Mouse (Mus musculus): ENCODE results near the gene Tmem125. TPM values are rescaled to one million over a fixed set of nuclear protein-coding genes. Genes with fewer than 3 reads are reported as not detected.
A peak's percentile ranks its signal among the peaks of the same experiment; 100 is the strongest.
"Not testable (repeated sequence)": the region's sequence is repeated elsewhere in the genome, so short reads cannot be mapped to it uniquely, and the experiment has no call there.

Gene Tmem125
- 1 to 10 TPM; 5.4 to 9.7 (median 8.7) TPM for total RNA-seq (2022)

DNA sequence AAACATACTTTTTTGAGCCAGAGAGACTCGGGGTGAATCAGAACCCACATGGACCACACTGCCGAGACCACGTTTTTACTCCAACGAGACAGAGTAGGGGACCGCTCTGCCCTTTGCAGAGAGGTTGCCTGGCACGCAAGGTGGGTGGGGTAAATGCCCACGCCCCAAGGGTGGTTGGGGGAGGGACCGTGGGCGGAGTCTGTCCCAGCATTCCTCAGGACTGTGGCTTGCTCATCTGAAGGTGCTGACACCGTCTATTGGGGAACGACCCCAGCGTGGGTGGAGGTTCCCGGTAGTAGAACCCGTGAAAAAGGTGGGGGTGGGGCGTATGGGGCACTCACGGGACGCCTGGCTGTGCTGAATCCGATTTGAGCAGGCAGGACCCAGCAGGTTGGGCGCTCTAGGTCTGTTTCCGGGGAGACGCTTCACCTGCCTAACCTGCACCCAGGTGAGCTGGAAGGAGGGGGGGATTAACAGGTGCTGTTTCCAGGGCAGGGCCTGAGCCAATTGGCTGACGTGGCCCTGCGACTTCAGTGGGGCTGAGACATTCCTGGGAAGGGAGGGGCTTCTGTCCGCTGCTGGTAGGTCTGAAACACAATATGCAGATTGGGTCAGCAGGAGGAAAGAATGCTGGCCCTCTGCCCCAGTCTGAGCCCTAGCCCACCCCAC, at the start of gene Tmem125:
Tmem125 (minus strand) TSS at position 453 of the 669 bp plus-strand sequence.
- DNase-seq (ENCODE audit: low spot score in 2 of 2), result peak in 1 of 2 experiments; percentile 9

DNA sequence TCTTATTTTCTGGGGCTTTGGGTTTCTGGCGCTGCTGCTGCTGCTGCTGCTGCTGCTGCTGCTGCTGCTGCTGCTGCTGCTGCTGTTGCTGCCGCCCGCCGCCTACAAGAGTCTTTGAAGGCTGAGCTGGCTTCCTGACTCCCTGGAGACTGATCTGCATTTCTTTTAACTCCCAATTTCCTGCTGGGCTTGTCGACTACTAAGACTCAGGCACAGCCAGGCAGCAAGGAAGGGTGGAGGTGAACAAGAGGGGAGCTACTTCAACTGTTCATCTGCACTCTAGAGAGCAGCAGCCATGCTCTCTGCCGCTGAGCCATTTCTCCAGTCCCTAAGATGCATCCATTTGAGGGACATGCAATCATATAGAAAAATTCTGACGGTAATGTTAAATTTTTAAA, 45.9 kb upstream of the Tmem125 start:
- DNase-seq (ENCODE audit: low spot score in 2 of 2), result no peak

DNA sequence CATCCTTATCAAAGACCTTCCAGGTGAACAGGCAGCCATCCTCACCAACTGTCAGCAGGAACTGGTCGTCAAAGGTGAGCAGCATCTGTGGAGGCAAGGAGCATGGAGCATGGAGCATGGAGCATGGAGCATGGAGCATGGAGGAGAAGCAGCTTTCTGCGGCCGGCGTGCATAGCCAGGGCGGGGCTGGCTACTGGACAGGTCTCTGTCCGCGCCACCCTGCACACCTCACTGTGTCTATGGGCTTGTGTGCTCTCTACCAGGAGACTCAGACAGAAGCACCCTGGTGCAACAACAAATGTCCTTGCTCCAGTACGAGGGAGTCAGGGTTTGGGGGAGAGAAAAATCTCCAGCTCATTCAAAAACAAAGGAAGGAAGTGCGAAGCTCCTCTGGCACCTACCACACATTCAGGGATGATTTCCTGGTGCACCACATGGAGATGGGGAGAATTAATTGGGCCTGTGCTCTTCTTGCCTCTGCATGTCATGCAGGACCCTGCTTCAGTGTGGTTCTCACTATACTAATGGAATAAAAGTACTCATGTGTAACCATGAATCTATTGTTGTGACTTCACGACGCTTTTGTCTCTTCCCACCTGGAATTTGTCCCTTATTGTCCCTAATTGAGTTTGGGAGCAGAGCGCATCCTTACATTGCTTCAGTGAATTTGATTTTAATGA, 45.3 kb upstream of the Tmem125 start:
- no peak for DNase-seq (ENCODE audit: low spot score in 2 of 2)

DNA sequence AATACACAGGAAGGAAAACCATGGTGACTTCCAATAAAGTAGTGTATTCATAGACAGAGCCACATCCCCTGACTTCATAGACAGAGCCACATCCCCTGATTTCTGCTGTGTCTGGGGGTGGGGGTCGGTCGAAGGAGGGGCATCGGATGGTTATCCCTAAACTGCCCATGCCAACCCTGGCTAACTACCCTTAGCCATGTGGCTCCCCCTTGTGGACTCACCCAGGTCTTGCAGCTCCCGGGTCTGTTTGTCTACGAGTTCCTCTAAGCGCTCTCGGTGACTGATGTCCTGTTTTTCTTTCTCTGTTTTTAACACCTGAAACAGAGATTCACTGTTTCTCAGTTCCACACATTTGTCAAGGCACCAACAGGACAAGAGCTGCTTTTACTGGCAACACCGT, 38.8 kb upstream of the Tmem125 start:
- no peak for DNase-seq (ENCODE audit: low spot score in 2 of 2)

DNA sequence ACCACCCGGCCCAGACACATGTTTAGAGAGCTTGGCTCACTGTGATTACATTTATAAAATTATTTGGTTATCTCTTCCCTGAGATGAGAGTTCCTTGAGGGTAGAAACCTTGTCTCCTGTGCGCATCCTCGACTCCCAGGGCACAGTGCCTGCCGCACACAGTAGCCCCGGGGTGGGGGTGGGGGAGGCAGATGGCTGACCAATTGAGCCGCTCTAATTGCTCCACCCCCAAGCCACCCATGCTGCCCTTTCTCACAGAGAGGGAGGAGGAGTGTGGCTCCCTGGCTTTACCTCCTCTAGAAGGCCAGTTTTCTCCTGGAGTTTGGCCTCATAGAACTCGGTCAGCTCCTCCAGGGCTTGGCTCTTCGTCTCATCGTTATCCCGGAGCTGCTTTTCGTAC, 37.7 kb upstream of the Tmem125 start:
- no peak for DNase-seq (ENCODE audit: low spot score in 2 of 2)

DNA sequence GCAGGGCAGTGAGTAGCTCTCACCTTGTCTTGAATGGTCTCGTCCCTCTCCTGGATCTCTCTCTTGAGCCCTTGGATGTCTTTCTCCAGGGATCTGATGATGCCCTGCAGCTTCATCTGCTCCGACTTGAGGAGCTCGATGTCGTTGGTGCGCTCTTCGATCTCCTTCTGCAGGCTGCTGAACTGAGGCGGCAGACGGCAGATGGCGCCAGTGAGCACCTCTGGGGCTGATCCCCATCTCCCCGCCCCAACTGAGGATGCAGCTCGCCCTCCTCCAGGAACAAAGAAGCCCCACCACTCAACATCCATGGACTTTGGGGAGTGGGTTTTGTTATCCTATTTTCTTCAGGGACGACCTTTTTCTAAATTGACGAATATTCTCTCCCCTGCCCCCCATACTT, 35.5 kb upstream of the Tmem125 start:
- peak in 1 of 2 experiments; percentile 32 for DNase-seq (ENCODE audit: low spot score in 2 of 2)

DNA sequence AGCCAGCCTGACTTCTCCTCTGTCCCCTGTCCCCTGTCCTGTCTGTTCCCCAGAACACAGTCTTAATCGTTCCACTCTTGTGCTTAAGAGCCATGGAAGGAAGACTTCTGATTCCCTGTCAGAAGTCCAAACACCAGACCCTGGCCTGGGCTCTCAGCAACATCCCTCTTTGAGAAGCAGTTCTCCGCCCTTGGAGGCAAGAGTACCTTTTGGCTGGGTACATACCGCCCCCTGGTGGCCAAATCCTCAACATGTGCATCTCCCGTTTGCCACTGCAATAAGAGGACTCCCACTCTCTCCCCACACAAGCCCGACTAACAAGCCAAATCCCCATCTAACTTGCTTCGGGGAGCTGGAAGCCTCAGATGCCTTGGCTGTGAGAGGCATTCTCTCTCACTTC, 32.3 kb upstream of the Tmem125 start:
- peak; percentile 63 to 92 for DNase-seq (ENCODE audit: low spot score in 2 of 2)

DNA sequence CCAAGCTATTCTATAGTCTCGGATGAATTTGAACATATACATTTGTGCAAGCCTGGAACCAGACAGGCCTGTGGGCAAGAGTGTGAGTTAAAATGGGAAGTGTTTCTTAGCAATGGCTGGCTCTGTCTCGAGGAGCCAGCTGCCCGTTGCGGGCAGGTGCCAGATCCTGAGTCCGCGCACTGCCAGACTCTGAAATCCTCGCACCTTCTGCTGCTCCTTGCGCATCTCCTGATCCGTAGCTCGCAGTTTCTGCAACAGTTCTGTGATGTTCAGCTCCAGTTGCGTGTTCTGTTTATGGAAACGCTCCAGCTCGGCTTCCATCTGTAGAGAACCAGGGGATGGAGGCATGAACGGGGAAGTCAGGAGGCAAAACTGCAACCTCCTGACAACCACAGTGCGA, 27.6 kb upstream of the Tmem125 start:
- peak; percentile 54 to 61 for DNase-seq (ENCODE audit: low spot score in 2 of 2)

DNA sequence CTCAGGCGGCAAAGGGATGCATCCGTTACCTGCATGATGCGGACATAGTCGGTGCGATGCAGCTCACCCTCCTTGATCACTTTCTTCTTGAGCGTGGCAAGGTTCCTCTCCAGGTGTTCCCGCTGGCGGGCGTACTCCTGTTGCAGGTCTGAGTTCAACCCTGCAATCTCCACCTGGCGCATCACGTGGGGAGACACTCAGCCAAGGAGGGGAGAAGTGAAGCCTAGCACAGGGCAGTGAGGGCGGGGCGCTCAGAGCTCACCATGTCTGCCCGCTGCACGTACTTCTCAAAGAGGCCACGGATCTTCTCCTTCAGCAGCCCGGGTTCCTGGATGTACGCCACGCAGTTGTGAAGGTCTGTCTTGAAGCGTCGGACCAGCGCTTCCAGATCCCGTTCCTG, 25.5 kb upstream of the Tmem125 start:
- no peak for DNase-seq (ENCODE audit: low spot score in 2 of 2)

DNA sequence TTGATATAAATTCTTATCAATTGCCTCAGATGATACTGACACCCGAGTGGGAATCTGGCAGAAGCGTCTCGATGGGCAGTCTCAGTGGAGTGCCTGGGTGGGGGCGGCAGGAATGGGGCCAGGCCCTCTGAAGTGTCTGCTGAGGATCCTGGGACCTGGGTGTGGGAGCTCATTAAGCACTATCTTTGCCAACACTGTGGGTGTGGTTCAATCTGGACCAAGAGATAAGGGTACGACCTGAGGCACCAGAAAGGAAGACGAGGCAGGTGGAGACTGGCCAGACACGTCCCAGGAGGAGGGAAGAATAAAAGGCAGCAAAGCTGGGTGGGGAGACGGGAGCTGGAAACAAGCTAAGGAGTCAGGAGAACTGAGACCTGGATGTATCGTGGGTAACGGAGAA, 24.9 kb upstream of the Tmem125 start:
- no peak for DNase-seq (ENCODE audit: low spot score in 2 of 2)

DNA sequence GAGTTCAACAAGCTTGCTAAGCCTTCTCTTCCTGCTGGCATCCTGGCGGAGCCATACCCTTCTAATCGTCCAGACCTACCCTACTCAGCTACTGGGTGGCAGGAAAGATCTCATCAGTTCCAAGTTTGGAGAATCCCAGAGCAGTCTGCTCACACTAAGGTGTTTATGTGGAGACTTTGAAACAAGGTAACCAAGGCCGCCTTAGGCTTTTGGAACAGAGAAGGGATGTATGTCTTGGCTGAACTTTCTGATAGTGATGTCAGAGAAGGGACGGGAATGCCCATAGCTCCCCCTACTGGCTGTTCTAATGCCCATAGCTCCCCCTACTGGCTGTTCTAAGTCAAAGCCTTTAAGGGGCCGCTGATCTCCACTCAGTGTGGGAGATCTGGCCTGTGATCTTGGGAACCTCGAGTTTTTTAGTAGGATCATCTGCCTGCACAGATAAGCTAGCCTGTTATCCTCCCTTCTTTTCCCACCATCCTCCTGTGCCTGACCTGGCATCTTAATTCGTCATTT, 22.4 kb upstream of the Tmem125 start:
- peak in 1 of 2 experiments; percentile 54 for DNase-seq (ENCODE audit: low spot score in 2 of 2)

DNA sequence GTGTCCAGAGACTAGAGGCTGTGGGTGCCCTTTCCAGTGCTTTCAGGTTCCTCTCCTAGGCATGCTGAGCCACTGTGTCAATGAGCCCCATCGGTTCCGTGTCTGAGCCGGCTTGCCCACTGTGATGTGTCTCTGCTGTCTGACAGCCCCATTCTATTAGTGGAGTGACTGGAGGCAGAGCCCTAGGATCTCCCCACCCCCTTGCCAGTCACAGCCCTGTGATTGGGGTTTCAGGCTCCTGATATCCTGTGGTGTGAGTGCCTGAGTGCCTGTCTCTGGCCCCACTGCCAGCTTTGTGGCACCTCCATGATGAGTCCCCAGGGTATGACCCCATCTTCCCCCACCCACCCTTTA, 21.1 kb upstream of the Tmem125 start:
- DNase-seq (ENCODE audit: low spot score in 2 of 2), result no peak

DNA sequence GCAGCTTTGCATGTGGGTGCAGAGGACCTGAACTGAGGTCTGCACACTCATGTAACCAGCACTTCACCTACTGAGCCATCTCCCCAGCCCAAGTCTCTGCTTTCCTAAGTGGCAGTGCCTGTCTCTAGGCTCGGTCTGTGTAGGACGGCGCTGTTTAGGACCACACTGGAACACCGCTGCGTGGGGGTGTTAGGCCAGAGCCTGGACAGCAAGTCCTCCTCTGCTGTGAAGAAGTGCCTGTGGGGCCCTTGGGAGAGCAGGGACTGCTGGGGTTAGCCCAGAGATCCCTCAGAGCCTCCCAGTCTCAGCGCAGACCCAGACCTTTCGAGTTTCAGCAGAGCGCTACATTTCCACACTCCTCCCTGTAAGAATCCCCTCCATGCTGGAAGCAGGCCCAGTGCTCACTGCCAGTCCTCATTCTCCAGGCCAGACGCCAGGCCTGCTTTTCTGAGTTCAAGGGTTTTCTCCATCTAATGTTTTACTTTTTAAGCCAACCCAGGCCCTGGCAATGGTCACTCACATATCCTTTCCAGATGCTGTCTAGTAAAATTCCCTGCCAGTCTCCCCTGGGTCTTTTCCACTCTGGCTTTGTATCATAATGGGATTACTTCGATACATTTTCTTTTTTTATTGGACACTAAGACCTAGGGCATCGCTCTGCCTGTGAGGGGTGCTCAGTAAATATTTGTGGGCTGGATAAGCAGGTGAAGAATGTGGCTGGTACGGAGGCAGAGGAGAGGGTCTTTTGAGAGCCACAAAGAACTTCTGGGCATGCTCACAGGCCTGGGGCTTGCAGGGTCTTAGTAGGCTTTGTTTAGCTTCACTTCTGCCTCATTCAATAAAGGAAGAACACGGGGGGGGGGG, 20.4 kb upstream of the Tmem125 start:
- DNase-seq (ENCODE audit: low spot score in 2 of 2), result no peak

DNA sequence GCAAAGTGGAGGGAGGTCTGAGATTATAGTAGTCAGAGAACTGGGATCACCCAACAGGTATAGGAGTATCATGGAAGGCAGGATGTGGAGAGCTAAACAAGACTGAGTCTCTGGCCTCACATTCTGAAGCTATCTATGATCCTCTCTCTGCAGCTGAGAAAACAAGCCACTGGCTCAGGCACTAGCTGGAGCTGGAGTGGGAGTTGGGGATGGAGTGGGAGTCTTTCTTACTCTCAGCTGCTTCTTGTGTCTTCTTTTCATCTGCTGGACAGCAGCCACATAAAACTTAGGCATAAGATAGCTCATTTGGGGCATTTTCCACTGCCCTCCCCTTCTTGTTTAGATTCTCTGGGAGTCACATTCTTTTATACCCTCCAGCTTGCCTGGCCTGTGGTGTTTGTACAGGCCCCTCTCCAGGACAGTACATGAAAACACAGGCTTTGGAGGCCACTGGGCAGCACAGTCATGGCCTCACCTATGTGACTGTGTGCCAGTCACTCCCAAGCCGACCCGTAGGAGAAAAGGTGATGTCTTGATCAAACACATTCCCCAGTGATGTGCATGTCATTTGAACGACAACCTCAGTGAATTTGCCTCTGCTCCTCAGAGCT, 9.3 kb upstream of the Tmem125 start:
- no peak for DNase-seq (ENCODE audit: low spot score in 2 of 2)

DNA sequence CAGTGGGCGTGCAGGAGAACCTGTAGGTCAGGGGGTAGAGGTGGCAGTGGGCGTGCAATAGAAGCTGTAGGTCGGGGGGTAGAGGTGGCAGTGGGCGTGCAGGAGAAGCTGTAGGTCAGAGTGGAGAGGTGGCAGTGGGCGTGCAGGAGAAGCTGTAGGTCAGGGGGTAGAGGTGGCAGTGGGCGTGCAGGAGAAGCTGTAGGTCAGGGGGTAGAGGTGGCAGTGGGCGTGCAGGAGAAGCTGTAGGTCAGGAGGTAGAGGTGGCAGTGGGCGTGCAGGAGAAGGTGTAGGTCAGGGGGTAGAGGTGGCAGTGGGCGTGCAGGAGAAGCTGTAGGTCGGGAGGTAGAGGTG, 4.3 kb upstream of the Tmem125 start:
- DNase-seq (ENCODE audit: low spot score in 2 of 2), result not testable (repeated sequence)

DNA sequence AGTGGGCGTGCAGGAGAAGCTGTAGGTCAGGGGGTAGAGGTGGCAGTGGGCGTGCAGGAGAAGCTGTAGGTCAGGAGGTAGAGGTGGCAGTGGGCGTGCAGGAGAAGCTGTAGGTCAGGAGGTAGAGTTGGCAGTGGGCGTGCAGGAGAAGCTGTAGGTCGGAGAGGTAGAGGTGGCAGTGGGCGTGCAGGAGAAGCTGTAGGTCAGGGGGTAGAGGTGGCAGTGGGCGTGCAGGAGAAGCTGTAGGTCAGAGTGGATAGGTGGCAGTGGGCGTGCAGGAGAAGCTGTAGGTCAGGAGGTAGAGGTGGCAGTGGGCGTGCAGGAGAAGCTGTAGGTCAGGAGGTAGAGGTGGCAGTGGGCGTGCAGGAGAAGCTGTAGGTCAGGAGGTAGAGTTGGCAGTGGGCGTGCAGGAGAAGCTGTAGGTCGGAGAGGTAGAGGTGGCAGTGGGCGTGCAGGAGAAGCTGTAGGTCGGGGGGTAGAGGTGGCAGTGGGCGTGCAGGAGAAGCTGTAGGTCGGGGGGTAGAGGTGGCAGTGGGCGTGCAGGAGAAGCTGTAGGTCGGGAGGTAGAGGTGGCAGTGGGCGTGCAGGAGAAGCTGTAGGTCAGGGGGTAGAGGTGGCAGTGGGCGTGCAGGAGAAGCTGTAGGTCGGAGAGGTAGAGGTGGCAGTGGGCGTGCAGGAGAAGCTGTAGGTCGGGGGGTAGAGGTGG, 3.7 kb upstream of the Tmem125 start:
- peak; percentile 64 to 80 for DNase-seq (ENCODE audit: low spot score in 2 of 2)

DNA sequence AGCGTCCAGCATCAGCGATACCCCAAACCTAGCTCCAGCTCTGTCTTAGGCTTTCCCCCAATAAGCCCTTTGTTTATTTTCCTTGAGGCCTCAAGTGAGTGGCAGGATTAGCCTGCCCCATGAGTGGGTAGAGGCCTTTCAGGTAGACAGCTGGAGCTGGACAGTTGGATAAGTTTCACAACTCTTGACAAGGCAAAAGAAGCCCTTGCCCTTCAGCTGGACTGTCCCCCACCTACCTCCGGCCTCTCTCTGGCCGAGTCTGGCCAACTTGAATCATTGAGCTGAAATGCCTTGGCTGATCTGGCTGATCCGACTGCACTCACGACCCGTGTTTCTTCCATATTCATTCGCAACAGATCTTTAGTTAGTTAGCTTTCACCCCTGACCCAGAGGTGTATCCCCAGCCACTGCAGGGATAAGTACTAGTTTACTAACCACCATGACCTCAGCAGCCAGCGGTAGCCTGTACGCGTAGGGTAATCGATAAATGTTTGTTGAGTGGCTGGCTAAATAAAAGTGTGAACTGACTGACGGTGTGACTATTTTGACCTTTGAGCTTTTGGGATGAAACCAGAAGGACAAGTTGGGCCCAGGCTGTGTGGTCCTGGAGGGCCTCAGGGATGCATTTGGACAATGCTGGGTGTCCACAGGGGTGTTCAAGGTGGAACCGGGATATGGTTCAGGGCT, 740 bp upstream of the Tmem125 start:
- no peak for DNase-seq (ENCODE audit: low spot score in 2 of 2)

DNA sequence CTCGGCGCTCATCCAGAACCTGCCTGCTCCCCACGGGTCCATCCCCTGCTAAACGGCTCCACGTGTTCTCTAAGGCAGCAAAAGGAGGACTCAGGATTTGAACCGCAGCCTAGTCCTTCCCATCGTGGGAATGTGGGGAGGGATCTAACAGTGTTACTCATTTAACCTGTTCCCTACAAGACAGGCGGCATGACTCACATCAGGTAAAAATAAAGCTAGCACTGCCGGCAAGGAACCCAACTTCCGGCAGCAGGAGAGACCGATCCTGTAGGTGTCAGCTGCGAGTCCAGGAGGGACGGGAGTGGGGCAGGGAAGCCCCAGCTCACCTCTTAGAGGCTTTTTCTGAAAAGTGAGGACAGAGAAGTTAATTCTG, 700 bp downstream of the Tmem125 start:
- no peak for DNase-seq (ENCODE audit: low spot score in 2 of 2)

DNA sequence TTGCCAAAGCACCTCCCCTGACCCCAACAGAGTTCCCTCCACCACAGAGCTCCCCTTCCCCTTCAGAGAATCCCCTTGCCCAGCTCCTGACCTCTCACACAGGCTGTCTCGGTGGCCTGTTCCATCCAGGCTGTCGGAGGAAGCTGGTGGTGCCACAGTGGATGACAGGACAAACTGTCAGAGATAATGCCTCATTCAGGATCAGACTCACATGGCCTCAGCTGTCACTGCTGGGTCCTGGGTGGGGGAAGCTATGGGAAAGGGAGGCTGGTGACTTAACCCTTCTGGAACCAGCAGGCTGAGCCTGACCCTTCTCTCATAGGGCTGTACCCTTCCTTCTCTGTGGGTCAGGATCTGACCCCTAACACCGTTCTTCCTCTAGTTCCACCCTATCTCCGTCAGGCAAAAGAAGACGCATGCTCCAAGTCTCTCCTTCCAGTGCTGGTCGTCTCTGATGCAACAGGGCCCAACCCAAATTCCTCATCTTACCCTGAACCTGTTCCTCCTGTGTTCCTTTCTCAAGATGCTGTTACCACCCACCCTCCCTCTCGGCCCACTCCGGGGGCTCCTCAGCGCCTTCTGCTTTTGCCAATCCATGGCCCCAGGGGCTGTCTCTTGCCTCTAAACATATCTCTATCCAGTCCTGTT, 1.2 kb downstream of the Tmem125 start:
- DNase-seq (ENCODE audit: low spot score in 2 of 2), result no peak

DNA sequence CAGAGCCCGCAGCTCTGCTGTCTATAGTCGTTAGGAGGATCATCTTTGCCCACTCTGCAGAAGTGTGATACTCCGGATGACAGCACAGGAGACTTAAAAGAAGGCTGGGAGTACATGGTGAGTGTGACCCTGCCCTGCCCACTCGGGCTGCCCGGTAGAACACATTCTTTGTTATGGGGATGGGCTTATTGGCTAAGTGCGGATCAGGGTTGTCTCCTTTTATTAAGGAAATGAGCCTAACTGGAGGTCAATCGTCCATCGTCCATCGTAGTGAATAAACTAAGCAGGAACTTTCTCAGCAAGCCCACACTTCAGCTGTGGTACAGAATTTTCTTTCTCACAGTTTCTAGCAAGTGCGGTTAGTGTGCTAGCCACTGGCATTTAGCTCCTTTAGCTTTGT, 3.9 kb downstream of the Tmem125 start:
- no peak for DNase-seq (ENCODE audit: low spot score in 2 of 2)

All from layer of hippocampus, adult 8-10 months (tissue).